Mouse (Mus musculus) layer of hippocampus, adult 8-10 months (tissue): Measurements from ENCODE around the gene Fance. TPM values are rescaled to one million over a fixed set of nuclear protein-coding genes. Genes with fewer than 3 reads are reported as not detected.
A peak's percentile ranks its signal among the peaks of the same experiment; 100 is the strongest.

Source experiments
- DNase-seq, 2 experiments: peaks; one replicate each; pipeline ENCODE4 v3.0.0; 2022; ENCODE audit warnings: low spot score in 2 of 2
- total RNA-seq, 4 experiments: library from RNA; stranded (reverse); gene quantifications; 2 replicates each; pipeline ENCODE4 v1.2.4; 2022

Fance gene
- 10 to 100 TPM; 31.8 to 42.1 (median 34.9) TPM for total RNA-seq

DNA sequence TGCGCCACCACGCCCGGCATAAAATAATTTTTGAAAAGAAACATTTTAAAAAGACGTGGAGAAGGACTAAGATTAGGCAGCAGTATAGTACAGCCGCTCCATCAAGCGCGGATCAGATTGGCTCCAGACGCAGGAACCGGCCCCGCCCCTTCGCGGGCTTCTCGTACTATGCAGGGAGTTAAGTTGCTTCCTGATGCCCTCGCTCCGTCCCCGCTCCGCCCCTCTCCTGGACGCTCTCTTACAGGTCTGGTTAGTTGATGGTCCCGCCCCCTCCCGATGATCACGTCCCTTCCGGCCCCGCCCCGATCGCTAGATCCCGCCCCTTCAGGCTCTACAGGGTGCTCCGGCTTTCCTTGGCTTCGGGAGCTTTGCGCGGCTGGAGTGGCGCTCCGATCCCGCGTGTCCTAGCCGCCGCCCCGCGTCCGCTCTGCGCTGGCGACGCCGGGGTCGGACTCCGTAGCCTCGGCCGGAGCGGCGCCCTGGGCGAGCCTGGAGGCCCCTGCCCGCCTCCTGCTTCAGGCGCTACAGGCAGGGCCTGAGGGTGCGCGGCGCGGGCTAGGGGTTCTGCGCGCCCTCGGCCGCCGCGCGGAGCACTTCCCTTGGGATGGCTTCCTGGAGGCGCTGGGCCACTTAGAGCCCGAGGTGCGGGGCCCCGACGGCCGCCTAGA is at the start of gene Fance:
Fance (plus strand) TSS at position 308 of the 668 bp plus-strand sequence.
- DNase-seq, result peak; percentile 92 to 94

DNA sequence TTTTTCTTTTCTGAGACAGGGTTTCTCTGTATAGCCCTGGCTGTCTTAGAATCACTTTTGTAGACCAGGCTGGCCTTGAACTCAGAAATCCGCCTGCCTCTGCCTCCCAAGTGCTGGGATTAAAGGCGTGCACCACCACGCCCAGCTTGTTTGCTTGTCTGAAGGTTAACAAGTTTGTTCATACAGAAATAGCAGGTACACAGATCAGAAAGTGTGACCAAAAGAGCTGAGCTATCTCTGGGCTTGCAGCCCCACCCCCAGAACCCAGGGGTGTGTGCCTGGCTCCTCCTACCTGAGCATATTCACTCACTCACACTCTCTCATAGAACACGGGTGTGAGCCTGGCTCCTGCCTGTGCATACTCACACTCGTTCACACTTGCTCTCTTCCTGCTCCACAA is 46.1 kb upstream of the Fance start:
- no peak for DNase-seq

DNA sequence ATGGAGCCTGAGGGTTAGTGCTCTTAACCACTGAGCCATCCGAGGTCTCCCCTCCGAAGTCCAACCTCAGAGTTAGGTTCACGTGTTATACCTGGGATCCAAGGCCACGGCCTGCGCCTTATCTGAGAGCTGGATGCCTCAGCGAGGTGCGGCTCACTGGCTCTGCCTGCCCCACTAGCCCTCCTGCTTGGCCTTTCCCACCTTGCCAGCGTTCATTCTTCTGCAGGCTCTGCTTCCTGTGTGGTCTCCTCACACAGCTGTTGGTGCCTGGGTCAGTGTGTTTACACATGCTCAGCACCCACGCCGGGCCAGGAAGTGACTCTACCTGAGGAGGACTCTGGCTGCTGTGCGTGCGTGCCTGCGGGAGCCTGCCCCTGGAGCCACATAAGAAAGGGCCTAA is 43.2 kb upstream of the Fance start:
- no peak for DNase-seq

DNA sequence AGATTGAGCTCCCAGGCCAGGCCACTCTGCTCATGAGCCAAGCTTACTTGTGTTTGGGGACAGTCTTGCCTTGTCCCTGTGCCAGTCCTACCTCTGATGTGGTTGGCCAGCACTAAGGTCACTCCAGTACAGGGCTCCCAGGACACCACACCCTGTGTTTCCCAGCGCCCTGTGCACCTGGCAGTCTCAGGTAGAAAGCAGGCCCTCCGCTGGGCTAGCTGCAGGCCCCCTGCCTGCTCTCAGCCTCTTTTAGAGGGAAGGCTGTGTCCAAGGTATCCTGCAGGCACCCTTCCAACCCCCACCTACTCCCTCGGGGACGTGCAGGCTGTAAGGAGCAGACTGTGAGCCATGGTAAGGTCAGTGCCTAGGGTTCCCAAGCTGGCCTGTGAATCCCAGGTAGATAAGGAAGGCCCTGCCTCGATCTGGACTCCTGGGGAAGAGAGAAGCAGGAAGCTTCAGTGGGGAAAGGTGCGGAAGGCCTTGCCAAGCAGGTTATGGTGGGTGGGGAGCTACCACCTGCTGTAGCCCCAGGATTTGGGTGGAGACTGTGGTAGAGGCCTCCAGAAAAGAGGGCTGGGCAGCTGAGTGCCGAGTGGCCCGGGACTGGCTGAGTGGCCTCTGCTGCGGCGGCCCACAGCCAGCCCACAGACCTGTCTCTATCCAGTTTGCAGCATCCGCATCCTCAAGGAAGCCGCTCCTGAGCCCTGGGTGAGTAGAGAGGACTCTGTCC is 41.6 kb upstream of the Fance start:
- no peak for DNase-seq

DNA sequence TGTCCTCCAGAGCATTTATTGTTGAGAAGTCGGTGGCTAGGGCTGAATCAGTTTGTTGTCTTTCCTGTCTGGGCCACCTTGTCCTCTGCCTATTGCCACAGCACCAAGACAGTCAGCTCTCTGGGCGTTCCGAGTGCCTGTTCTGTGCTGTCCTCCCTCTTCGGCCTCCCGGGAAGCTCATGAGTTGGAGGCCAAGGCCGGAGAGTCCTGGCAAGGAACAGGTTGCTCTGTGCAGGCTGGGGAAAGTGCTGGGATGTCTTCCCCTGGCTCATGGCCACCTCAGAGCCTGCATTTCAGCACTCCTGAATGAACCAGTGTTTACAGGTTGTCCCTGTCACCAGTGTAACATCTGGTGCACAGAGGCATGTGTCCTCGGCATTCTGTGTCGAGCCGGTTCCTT is 41.0 kb upstream of the Fance start:
- no peak for DNase-seq

- no peak for DNase-seq
These were observed 40.5 kb upstream of the Fance start for GRCm38 (mm10) chr17:28272837-28273236.

GRCm38 (mm10) chr17:28274739-28275138 is 38.6 kb upstream of the Fance start:
- DNase-seq, result no peak

DNA sequence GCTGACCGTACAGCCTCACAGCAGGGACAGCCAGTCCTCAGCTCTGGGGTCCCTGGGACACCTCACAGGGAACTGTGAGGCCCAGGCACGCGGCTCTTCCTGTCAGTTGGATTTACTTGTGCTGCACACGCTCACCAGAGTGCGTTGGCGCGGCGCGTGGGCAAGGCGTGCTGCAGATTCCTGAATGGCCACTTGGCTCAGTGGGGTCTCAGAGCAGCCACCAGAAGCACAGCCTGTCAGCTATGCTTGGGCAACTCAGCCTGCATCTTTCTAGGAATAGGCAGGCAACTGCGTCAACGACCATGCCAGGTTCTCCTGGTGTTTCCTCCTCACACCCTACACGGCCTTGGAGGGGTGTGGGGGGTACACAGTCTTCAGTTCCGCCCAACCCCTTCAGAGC is 36.1 kb upstream of the Fance start:
- no peak for DNase-seq

DNA sequence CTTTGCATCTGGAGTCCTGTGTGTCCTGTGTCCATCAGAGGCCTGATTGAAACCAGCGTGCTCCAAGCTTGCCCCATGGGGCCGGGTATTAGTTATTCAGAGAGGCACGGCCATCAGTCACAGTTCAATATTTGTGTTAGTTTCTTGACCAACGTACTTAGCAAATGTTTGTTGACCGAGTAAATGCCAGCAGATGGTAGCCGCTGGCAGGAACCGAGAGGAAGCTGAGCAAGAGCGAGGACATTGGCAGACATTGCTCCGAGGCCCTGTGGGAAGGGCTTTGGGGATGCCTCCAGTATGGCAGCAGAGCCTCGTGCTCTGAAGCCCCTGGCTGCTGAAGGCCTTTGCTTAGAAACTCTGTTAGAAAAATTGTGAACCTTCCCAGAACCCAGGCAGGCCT is 35.6 kb upstream of the Fance start:
- no peak for DNase-seq

GRCm38 (mm10) chr17:28278156-28278555 is 35.2 kb upstream of the Fance start:
- DNase-seq, result no peak

DNA sequence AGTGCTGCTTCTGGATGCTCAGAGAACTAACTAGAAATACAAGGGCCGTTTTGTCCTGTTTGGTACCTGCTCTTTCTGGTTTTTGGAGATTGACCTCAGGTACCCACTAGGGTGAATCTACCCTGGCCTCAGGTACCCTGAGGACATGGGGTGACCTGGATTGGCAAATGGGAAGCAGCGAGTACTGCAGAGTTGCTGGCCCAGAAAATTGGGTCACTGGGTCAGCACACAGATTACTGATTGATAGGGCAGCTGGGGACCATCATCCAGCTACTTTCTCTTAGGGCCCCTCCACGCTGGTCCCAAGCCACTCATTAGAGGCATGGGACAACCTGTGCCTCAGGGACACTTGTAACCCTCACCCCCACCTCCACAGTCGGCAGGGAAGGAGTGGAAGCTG is 34.1 kb upstream of the Fance start:
- DNase-seq, result no peak

GRCm38 (mm10) chr17:28279780-28280422 is 33.4 kb upstream of the Fance start:
- DNase-seq, result no peak

GRCm38 (mm10) chr17:28280423-28280800 is 32.9 kb upstream of the Fance start:
- no peak for DNase-seq

DNA sequence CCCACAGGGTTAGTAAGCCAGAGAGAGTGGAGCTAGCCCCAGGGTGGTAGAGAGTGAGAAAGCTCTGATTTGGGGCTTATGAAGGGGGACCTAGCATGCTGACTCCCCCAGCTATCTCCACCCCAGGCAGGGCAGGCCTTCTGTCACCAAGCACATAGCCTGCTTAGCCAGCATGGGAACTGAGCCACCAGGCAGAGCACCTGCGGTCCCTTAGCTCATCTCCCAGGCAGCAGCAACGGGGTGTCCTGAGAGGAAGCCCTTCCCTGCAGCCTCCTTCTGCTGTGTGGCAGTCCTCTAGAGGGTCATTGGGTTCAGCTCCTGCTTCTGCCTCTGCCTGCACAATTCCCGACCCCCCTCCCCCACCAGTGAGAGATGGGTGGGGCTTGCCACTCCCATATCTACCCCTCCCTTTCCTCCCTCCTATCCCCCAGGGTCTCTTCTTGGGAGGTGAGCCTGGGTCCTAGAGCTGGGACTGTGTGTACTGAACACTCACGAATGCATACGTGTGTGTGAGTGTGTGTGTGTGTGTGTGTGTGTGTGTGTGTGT is 32.4 kb upstream of the Fance start:
- DNase-seq, result no peak

DNA sequence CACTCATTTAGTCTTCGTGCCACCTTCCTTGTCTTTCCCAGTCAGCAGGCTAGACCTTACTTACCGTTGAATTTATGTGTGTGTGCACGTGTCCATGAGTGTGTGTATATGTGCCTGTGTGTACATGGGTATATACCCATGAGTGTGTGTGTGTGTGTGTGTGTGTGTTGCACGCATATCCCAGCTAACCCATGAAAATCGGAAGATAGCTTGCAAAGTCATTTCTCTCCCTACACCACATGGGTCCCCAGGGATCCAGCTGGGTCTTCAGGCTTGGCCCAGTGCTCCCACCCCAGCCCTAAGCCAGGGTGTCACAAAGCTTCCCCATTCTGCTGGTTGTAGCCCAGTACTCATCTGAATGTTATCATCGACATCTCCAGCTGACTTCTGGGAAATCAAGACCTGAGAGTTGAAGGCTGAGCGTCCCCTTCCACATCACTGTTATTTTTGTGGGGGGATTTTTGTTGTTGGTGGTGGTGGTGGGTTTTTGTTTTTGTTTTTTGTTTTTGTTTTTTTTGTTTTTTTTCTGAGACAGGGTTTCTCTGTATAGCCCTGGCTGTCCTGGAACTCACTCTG is 31.4 kb upstream of the Fance start:
- no peak for DNase-seq

- DNase-seq, result no peak
These were observed 30.1 kb upstream of the Fance start for GRCm38 (mm10) chr17:28283199-28283598.

- DNase-seq, result no peak
These were observed 27.2 kb upstream of the Fance start for GRCm38 (mm10) chr17:28286133-28286532.

GRCm38 (mm10) chr17:28286964-28287363 is 26.4 kb upstream of the Fance start:
- no peak for DNase-seq

DNA sequence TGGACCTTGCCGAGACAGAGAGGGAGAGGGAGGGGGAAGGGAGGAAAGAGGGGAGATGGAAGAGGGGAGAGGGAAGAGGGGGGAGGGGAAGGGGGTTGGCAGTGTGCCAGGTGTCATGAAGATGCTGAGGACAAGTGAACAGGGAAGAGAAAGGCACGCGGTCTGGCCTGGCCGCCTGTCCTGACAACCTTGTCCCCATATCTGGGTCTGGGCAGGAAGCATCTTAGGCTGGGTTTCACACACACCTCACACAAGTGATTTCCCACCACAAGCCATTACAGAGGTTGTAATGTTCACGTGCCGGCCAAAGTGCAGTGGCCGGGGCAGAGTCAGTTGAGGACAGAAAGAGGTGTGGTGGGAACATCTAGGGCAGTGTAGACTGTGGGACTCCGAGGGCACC is 25.7 kb upstream of the Fance start:
- no peak for DNase-seq

GRCm38 (mm10) chr17:28287980-28288379 is 25.3 kb upstream of the Fance start:
- no peak for DNase-seq

DNA sequence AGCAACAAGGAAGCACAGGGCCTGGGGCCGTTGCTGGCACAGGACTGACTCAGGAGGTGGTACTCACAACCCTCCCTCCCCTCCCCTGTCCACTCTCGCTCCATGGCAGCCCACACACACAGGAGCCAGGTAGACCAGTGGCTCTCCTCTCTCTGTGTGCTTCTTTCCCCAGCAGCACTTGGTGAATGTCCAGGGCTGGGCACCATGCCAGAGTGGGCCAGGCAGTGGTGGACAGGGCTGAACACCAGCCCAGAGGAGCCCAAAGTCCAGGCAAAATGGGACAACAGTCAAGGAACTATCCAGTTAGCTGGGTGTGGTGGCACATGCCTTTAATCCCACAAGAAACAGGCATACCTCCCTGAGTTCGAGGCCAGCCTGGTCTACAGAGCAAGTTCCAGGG is 23.1 kb upstream of the Fance start:
- DNase-seq, result peak in 1 of 2 experiments; percentile 48

GRCm38 (mm10) chr17:28290671-28291070 is 22.6 kb upstream of the Fance start:
- DNase-seq, result no peak
